Mouse (Mus musculus): ENCODE data around the gene Lat2.

Gene Lat2

GRCm38 (mm10) chr5:134571730-134572507 is 42.9 kb downstream of the Lat2 start:
- peak; percentile 42 to 58 for DNase-seq (ENCODE audit: low spot score in 2 of 2)

- DNase-seq (ENCODE audit: low spot score in 2 of 2) = no peak
Measured at GRCm38 (mm10) chr5:134568964-134569491, 45.8 kb downstream of the Lat2 start.

- DNase-seq (ENCODE audit: low spot score in 2 of 2) = no peak
Measured at GRCm38 (mm10) chr5:134568030-134568429, 46.8 kb downstream of the Lat2 start.

GRCm38 (mm10) chr5:134567445-134567844 is 47.4 kb downstream of the Lat2 start:
- DNase-seq (ENCODE audit: low spot score in 2 of 2) = no peak

GRCm38 (mm10) chr5:134565696-134566095 is 49.1 kb downstream of the Lat2 start:
- DNase-seq (ENCODE audit: low spot score in 2 of 2) = no peak

GRCm38 (mm10) chr5:134564272-134564671 is 50.6 kb downstream of the Lat2 start:
- DNase-seq (ENCODE audit: low spot score in 2 of 2) = no peak

- DNase-seq (ENCODE audit: low spot score in 2 of 2) = no peak
Measured at GRCm38 (mm10) chr5:134560450-134561171, 54.2 kb downstream of the Lat2 start.

- DNase-seq (ENCODE audit: low spot score in 2 of 2) = no peak
Measured at GRCm38 (mm10) chr5:134560071-134560449, 54.8 kb downstream of the Lat2 start, which contains the start of gene Syna. Gene Syna (minus strand): TSS chr5:134560171.

- DNase-seq (ENCODE audit: low spot score in 2 of 2) = peak in 1 of 2 experiments; percentile 68
Measured at GRCm38 (mm10) chr5:134555463-134556164, 59.2 kb downstream of the Lat2 start.

- DNase-seq (ENCODE audit: low spot score in 2 of 2) = no peak
Measured at GRCm38 (mm10) chr5:134553951-134554546, 60.8 kb downstream of the Lat2 start.

- DNase-seq (ENCODE audit: low spot score in 2 of 2) = peak; percentile 77 to 92
Measured at GRCm38 (mm10) chr5:134552110-134552972, 62.5 kb downstream of the Lat2 start, which contains the start of gene Clip2. Gene Clip2 (minus strand): TSS chr5:134552434.

- DNase-seq (ENCODE audit: low spot score in 2 of 2) = peak; percentile 16 to 33
Measured at GRCm38 (mm10) chr5:134551233-134552109, 63.4 kb downstream of the Lat2 start.

- no peak for DNase-seq (ENCODE audit: low spot score in 2 of 2)
Measured at GRCm38 (mm10) chr5:134550836-134551232, 64.0 kb downstream of the Lat2 start.

Measured in spleen, postnatal 10 days (tissue).